Mouse (Mus musculus) adrenal gland, postnatal 10 days (tissue): ENCODE measurements around the gene Soga1. TPM values are rescaled to one million over a fixed set of nuclear protein-coding genes. Genes with fewer than 3 reads are reported as not detected.

Experiments
- DNase-seq: peaks from one replicate; pipeline ENCODE4 v3.0.0; 2021; ENCODE audit warnings: mixed read lengths
- long read RNA-seq, 2 experiments: library from polyadenylated mRNA; stranded (forward); transcript quantifications; one replicate each; pipeline ENCODE4 v2.0.0; 2021
- total RNA-seq, 2 experiments: library from RNA; stranded (reverse); gene quantifications; 2 replicates each; pipeline ENCODE4 v1.2.3; 2021

Gene Soga1
- total RNA-seq, result 10 to 100 TPM; 30.3 to 35.9 TPM
- long read RNA-seq, experiment 1, partial matches to known transcripts, result 10 of 11 reads
- long read RNA-seq, experiment 1, other reads (novel, unspliced or antisense), result 1 of 11 reads
- long read RNA-seq, experiment 2, partial matches to known transcripts, result 4 of 5 reads
- long read RNA-seq, experiment 2, other reads (novel, unspliced or antisense), result 1 of 5 reads

DNA sequence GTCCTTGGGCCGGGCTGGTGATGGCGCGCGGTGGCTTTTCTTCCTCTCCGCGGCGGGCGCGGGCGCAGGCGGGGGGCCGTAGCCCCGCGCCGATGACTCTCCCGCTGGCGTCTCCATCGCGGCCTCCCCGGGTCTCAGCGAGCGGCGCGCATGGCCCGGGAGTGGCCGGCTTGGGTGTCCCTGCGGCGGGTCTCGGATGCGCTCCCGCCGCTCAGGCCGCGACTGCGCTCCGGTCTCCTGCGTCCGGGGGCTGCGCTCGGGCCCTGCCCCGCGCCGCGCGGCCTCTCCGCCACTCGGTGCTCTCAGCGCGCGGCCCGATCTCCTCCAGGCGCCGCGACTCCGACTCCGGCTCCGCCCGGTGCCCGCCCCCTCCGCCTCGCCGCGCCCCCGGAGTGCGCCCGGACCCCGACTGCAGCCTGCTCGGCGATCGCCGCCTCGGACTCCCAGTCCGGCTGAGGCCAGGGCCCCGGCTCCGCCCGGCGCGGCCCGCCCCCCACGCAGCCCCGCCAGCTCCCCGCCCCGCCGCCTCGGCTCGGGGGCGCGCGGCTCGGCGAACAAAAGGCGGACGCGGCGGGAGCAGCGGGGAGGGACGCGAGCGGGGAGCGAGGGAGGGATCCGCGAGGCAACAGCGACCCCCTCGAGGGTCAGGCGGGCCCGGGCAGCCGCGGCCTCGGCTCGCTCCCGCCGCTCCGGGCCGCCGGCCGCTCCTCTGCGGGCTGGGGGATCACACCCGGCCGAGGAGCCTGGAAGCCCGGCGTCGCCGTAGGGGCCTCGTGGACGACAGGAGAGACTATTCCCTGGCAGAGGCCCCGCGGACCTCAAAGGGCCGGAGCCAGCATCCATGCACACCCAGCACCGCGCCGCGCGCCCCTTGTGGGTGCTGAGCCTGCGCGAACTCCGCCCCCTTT is at the start of gene Soga1:
Gene Soga1, minus strand, starts transcription at position 462 of the 908 bp plus-strand sequence.
- peak; percentile 93 for DNase-seq

DNA sequence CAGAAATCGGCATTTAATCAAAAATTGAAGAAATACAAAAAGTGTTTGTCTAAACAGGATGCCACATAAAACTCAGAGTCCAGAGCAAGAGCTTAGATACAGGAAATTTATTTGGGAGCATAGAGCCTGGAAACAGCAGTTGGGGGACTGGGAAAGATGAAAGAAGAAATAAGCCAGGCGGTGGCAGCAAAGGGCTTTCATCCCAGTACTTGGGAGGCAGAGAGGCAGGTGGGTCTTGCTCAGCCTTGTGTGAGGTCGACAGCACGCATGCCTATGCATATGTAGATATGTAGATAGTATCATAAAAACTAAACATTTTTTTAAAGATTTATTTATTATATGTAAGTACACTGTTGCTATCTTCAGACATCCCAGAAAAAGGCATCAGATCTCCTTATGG is 49.0 kb upstream of the Soga1 start:
- peak; percentile 17 for DNase-seq

DNA sequence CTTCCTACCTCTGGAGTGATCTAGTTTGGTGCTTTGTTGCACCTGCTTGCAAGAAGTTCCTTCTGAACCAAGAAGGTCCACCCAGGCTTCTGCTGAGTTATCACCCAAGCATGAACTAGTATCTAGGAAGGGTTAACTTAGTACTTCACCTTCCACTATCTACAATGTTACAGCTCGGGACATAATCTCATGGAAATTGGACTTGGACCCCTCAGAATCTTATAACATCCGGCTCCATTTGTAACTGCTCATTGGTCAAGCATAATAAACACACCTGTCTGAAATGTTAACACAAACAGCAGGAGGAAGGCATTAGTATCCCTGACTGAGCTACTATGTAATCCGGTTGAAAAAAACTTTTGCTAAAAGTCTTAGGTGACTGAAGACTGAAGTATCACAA is 48.3 kb upstream of the Soga1 start:
- no peak for DNase-seq

DNA sequence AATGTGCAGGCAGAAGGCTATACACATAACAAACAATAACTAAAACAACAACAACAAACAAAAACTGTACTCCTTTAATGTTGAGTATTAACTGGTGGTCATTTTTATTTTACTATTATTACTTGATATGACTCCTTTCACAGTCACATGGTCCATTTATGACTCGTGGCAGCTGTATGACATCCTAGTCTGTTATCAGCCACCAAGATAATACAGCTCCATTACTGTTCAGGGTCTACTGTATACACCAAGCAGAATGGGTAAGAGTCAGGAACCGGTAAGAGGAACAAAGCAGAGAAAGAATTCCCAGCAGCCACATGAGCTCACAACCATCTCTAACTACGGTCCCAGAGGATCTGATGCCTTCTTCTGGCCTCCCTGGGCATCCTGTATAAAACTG is 46.2 kb upstream of the Soga1 start:
- no peak for DNase-seq

DNA sequence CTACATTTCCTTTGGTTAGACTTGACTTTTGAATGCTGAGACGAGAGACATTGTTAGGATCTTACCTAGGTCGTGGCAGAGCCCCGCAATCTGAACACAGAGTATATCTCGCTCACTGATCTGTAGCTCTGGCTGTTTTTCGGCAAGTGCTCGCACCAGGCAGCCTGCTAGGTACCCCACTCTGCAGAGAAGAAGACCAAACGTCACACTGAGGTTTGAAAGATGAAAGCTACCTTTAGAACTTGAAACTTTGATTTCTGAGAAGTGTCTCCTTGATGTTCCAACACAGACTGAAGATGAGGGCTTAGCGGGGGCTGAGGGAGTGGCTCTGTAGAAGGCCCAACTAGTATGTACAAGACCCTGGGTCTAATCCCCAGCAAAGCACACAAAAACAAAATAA is 42.7 kb upstream of the Soga1 start:
- no peak for DNase-seq

DNA sequence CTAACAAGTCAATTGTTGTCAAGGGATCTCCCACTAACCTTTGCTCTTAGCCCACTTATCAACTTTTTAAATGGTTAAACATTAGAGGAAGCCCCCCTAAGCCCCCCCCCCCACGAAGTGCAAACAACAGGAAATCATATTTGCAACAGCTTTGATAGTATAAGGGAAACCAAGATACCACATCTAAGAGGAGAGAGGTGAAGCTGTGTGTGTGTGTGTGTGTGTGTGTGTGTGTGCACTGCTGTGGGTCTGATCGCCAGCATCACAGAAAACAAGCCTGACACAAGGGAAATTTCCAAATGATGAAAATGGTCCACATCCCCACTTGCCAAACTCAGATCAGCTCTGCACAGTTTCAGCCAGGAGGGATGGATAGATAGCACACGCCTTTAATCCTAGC is 40.0 kb upstream of the Soga1 start:
- no peak for DNase-seq

DNA sequence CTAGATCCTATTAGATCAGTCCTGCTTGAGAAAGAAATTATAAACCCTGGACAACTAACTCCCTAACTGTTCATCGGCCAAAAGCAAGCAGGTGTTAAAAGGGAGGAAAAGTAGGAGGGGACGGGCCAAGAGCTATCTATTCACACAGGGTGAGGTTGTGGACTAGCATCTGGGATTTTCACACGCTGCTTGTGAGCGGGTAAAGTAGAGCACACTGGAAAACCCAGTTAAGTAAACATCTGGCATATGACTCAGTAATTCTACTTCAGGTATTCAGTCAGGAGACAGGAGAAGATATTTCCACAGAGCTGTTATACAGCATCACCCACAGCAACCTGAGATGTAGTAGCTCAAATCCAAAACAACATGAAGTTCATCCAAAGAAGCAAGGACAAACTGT is 39.5 kb upstream of the Soga1 start:
- DNase-seq, result no peak

DNA sequence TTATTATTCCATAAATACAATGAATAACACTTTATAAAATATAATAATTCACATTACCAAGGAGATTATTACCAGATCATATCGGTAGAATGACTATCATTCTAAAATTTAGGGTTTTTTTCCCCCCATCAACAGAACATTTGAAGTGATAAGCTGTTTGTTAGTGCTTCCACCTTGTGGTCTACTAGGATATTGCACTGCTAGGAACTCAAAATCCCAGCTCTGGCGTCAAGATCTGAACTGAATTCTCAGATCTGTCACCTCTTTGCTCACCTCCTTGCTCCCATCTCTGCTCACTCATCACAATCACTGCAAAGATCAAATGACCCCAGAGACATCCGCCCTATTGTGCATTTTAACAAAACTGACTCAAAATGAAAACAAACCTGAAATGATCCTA is 37.9 kb upstream of the Soga1 start:
- no peak for DNase-seq

DNA sequence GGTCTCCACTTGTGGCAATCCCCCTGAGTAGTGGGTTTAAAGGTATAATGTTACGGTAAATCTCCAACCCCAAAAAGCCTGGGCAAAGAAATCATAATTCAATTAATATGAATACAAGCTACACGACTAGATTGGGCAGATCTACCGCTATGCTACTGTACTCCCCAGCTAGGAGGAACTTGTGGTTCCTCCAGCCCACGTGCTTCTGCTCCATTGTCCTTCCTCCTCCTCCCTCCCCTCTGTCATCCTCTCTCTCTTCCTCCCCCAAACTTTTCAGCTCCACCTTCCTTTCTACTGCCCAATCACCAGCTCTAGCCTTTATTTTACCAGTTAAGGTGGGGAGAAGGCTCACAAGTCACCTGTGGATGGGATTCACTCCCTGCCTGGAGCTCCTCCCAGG is 29.2 kb upstream of the Soga1 start:
- DNase-seq, result no peak

DNA sequence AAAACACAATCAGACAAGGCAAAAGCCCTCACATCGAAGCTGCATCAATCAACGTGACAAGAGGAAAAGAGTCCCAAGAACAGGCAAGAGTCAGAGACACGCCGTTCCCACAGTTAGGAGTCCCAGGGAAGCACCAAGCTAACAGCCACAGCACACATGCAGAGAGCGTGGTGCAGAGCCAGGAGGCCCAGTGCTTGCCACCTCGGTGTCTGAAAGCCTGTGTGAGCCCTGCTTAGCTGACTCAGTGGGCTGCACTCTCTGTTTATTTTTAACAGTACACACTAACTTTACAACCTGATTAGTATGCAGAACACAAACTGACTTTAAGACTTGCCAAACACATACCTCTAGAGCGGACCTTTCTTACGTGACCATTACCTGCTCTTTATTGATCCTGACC is 25.4 kb upstream of the Soga1 start:
- no peak for DNase-seq

DNA sequence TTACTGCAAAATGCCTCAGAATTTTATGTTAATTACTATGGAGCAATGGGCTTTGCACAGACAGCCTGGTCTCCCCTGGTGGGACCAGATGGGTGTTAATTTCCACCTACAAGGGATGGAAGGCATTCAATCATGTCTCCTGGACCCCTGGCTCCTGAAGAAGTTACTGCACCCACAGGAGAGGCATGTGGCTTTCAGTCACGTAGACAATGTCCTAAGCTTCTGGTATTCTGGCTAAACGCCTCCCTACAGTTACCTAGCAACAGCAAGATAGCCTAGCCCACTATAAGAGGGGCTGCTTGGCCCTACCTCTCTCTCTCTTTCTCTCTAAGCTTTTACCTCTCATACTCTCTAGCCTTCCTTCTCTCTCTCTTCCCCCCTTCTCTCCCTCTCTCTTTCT is 23.2 kb upstream of the Soga1 start:
- no peak for DNase-seq

DNA sequence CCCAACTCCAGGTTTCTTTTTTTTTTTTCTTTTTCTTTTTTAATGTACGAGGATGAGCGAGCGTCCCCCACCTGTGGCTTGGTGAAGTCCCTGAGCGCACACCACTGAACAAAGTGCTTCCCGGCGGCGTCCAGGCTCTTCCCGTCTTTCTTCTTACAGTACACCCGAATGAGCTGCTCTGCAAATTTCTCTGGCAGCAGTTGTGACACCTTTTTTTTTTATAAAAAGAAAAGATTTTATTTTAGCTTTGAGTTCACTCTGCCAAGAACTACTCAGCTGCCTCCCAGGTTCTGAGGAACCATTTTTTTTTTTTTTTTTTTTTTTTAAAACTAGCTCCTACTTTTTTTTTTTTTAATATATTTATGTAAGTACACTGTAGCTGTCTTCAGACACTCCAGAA is 22.6 kb upstream of the Soga1 start:
- no peak for DNase-seq

DNA sequence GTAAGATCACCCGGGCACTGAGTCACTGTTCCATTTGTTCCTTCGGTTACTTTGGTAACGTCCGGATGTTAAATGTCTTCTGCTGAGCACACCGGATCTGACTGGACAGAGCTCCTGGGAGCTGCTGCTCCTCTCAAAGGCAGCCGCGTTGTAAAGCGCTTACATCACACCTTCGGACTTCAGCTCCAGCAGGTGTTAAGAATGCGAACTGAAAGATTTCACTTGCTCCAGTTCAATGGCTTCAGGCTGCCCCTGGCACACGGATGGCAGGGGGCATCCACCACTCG is 21.2 kb upstream of the Soga1 start:
- no peak for DNase-seq

DNA sequence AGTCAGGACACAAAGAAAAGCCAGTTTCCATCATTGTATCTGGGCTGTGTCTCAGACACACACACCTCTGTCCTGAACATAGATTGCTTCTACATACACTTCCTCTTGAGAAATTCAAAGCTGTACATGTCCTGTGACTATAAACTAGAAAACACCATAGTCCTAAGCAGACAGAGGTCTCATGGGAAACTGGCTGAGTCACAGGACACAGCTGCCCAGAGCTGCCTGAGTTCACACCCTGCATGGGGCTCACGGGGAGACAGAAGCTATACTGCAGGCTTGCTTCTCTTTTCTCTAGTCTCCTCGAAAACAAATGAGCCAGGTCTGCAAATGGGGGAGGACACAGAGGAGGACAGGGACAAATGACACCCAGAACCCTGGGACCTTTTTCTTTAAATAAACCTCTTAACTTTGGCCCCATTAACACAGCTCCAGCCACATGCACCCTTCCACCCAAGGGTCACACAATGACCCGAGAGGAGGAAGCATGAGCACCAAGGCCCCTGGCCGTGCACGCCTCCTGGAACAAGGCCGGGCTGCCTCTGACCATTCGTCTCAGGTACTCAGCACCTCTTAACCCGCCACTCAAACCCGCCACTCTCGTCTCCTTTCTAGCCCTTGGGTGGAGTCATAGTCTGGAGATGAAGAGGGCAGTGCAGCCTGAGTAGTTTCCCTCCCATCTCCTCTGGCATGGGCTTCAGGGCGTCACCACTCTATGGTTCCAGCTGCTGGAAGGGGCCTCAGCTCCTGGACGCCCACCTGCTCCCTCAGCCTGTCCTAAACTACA is 20.7 kb upstream of the Soga1 start:
- no peak for DNase-seq

DNA sequence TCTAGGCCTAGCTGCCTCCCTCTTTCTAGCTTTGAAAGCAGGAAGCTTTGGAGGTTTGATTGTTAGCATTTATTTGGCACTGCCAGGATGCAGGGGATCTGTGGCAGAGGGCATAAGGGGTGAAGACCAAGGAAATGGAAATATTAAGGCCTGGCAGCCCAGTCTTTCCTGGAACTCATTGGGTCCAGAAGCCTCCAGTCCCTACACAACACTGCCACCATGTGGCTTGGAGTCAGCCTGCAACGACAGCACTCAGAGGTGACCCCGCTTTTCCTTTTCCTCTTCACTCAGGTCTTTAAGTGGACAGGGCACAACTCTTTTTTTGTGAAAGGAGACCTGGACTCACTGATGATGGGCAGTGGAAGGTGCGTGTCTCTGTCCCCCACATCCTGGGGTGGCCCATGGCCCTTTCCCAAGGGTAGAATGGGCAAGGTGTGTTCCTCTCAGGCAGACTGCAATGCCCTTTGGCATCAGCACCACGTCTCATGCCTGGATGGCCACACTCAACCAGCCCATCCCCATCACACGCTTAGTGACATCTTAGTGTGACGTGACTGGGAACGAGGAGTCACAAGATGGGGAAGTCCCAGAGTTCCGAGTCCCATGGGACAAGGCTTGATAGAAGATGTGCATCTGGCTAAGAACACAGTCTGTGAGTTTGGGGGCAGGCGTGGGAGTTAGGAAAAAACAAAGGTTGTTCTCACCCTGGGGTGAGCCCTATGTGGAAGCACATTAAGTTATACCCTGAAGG is 16.1 kb upstream of the Soga1 start:
- DNase-seq, result peak; percentile 86

DNA sequence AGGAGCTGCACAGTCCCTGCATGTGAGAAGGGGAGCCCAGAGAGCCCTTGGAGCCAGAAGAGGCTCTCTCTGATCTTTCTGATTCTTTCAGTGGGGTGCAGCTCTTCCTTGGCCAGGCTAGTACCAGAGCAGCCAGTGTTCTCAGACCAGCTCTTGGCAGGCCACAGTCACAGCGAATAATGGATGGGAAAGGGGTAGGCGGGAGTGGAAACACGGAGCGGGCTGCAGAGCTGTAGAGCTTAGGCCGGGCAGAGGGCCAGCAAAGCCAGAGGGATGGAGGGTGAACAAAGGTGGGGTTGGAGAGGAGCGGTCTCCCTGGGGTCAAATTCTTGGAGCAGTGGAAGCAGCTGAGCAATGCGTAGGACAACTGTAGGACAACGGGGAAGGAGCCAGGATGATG is 13.0 kb upstream of the Soga1 start:
- DNase-seq, result peak; percentile 42

DNA sequence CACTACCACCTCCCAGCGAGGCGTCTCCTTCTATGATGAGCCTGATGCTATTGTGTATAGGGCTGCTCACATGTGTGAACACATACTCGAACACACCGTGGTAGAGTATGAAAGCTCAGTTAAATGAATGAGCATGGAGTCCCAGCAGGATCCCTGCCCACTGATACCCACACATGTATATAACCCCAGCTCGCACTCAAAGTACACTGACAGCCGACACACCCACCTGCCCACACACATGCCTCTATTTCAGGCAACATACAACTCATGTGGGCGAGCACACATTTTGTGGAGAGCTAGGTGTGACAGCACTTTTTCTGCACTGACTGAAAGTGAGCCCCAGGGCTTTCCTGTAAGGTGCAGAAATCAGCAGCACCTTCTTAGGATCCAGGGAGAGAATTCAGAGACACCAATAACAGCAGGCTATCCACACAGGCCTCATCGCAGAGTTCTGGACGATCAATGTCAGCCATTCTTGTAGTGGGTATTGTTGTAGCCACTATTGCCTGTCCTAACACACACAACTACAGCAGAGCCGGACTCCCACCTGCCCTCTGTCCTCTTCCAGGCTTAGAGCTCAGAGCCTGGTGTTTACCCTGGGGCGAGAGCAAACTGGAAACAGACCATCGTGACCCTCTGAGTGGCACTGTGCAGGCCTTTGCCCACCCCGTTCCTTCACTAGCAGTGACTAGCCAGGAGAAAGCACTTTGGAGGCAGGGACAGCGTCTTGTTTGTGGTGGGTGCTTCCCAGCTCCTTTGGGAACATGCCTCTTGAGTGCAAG is 8.7 kb upstream of the Soga1 start:
- DNase-seq, result no peak

DNA sequence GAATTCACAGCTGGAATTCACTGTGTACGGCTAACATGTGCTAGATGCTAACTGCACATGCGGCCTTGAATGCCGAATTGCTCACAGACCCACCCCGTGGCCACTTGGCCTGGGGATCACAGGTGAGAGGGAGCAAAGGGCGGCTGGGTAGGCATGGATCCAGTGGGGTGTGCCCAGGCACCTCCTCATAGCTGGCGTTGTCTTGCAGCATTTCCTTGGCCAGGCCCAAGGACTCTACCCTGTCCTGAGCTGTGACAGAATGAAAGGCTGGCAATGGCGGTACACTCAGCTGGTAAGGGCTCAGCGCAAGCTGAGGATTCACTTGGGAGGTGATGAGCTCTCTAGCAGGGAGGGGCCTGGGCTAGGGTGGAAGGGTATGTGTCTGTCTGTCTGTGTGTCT is 7.7 kb upstream of the Soga1 start, which contains the start of gene Tldc2:
Gene Tldc2, plus strand, starts transcription at position 260 of the 400 bp plus-strand sequence.
- no peak for DNase-seq

DNA sequence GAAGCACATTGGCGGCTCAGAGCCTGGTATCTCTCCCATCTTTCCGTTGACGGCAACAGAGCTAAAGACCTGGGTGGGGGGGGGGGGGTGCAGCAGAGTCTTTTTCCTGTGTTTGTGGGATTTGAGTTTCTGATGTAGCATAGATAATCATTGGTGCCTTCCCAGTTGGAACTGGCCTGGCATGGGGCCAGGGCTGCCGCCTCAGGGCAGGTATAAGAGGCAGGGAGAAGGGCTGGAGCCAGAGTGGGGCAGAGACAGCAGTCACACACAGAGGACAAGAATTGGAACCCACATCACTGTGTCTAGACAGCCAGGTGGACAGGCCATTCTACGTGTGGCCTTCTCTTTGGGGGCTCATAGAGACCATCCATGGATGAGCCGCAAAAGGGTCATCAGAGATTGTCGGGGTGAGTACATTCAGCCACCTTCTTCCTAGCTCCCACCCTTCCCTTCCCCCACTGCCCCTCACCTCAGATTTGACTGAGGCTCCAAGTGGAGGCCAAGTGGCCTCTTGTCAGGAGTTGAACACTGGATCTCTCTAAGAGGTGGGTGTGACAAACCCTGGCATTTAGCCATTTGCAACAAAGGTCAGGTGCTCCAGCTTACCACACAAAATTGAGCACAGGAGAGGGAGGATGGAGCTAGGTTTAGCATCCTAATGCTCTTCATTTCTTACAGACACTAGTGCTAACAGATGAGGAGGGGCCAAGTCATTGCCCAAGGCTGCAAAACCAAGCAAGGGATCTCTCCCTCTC is 6.0 kb upstream of the Soga1 start:
- DNase-seq, result no peak

DNA sequence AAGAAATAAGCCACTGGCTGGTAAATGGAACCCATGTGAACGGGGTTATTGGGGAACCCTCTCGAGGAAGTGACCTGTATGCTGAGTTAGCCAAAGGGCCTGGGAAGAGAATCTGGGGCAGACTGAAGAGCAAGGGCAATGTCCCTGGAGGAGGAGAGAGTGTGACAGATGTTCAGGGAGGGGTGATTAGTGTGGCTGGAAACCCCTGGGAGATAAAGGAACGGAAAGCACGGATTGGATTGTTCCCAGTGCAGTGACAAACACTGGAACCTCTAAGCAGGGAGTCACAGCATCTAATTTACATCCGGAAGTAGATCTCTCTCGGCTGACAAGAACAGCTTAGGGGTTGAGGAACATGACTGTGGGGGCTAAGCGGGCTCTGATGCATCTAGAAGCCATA is 2.9 kb upstream of the Soga1 start:
- no peak for DNase-seq

DNA sequence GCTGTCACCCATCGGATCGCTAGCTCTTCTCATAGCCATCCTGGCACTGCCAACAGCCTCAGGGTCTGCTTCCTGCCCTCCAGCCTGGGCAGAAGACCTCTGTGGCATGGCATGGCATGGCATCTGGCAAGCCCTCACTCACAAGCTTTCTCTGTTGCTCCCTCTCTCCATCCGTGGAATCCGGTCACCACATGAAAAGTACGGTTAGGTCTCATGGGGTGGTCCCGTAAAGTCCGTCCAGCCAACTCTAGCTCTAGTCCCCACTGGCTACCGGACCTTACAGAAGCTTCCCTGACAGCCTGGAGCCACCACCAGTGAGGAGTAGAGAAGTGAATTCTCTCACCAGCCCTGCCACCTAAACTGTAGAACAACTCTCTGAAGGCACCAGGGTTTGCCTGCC is 2.3 kb upstream of the Soga1 start:
- no peak for DNase-seq
